Mouse (Mus musculus): ENCODE measurements at regions not wholly inside any gene's neighbourhood (a gene's known extent, or its start where the extent isn't known, plus 50 kb on each side); places are given as distances from the start of the nearest gene placed in this dataset.
"Not testable (repeated sequence)": the region's sequence is repeated elsewhere in the genome, so short reads cannot be mapped to it uniquely, and the experiment has no call there.

GRCm38 (mm10) chr5:40177982-40178748, 422.9 kb upstream of the Hs3st1 start:
- no peak for DNase-seq (ENCODE audit: low read depth, low spot score)

- no peak for DNase-seq (ENCODE audit: low read depth, low spot score)
These were observed 381.5 kb upstream of the Hs3st1 start for GRCm38 (mm10) chr5:40136740-40137285.

- no peak for DNase-seq (ENCODE audit: low read depth, low spot score)
These were observed 369.1 kb upstream of the Hs3st1 start for GRCm38 (mm10) chr5:40124337-40124736.

GRCm38 (mm10) chr5:40116849-40117248, 361.6 kb upstream of the Hs3st1 start:
- no peak for DNase-seq (ENCODE audit: low read depth, low spot score)

- not testable (repeated sequence) for DNase-seq (ENCODE audit: low read depth, low spot score)
These were observed 334.3 kb upstream of the Hs3st1 start for GRCm38 (mm10) chr5:40089576-40089975.

- no peak for DNase-seq (ENCODE audit: low read depth, low spot score)
These were observed 290.0 kb upstream of the Hs3st1 start for GRCm38 (mm10) chr5:40045288-40045687.

GRCm38 (mm10) chr5:40034452-40034851, 279.2 kb upstream of the Hs3st1 start:
- DNase-seq (ENCODE audit: low read depth, low spot score), result no peak

GRCm38 (mm10) chr5:40033686-40034085, 278.4 kb upstream of the Hs3st1 start:
- no peak for DNase-seq (ENCODE audit: low read depth, low spot score)

- DNase-seq (ENCODE audit: low read depth, low spot score), result no peak
These were observed 275.0 kb upstream of the Hs3st1 start for GRCm38 (mm10) chr5:40030261-40030660.

- DNase-seq (ENCODE audit: low read depth, low spot score), result no peak
These were observed 260.7 kb upstream of the Hs3st1 start for GRCm38 (mm10) chr5:40015946-40016345.

- DNase-seq (ENCODE audit: low read depth, low spot score), result no peak
These were observed 232.8 kb upstream of the Hs3st1 start for GRCm38 (mm10) chr5:39988039-39988438.

GRCm38 (mm10) chr5:39964371-39964770, 209.1 kb upstream of the Hs3st1 start:
- DNase-seq (ENCODE audit: low read depth, low spot score), result no peak

- peak; percentile 25 for DNase-seq (ENCODE audit: low read depth, low spot score)
These were observed 205.7 kb upstream of the Hs3st1 start for GRCm38 (mm10) chr5:39960981-39961380.

- DNase-seq (ENCODE audit: low read depth, low spot score), result no peak
These were observed 180.3 kb upstream of the Hs3st1 start for GRCm38 (mm10) chr5:39935564-39935963.

- DNase-seq (ENCODE audit: low read depth, low spot score), result no peak
These were observed 176.6 kb upstream of the Hs3st1 start for GRCm38 (mm10) chr5:39931890-39932289.

GRCm38 (mm10) chr5:39909369-39909768, 154.1 kb upstream of the Hs3st1 start:
- DNase-seq (ENCODE audit: low read depth, low spot score), result no peak

- no peak for DNase-seq (ENCODE audit: low read depth, low spot score)
These were observed 116.4 kb upstream of the Hs3st1 start for GRCm38 (mm10) chr5:39871723-39872085.

- DNase-seq (ENCODE audit: low read depth, low spot score), result no peak
These were observed 115.8 kb upstream of the Hs3st1 start for GRCm38 (mm10) chr5:39870835-39871722.

GRCm38 (mm10) chr5:39857192-39857591, 101.9 kb upstream of the Hs3st1 start:
- no peak for DNase-seq (ENCODE audit: low read depth, low spot score)

- DNase-seq (ENCODE audit: low read depth, low spot score), result no peak
These were observed 101.4 kb upstream of the Hs3st1 start for GRCm38 (mm10) chr5:39856616-39857156.

GRCm38 (mm10) chr5:39855685-39856615, 100.7 kb upstream of the Hs3st1 start:
- no peak for DNase-seq (ENCODE audit: low read depth, low spot score)
